Mouse (Mus musculus): Measurements from ENCODE around the gene Nxn. TPM values are rescaled to one million over a fixed set of nuclear protein-coding genes. Genes with fewer than 3 reads are reported as not detected.

Nxn gene
- total RNA-seq, 4 experiments from 2014 or later: 33.5 to 43.6 (median 40.8) TPM

- no peak for DNase-seq
Observed at GRCm38 (mm10) chr11:76361422-76361821, 37.5 kb downstream of the Nxn start.

- peak; percentile 40 for DNase-seq
Observed at GRCm38 (mm10) chr11:76360255-76360654, 38.7 kb downstream of the Nxn start.

- DNase-seq: no peak
Observed at GRCm38 (mm10) chr11:76358628-76359320, 40.2 kb downstream of the Nxn start.

- DNase-seq: no peak
Observed at GRCm38 (mm10) chr11:76357464-76357863, 41.5 kb downstream of the Nxn start.

- no peak for DNase-seq
Observed at GRCm38 (mm10) chr11:76356091-76356490, 42.8 kb downstream of the Nxn start.

- no peak for DNase-seq
Observed at GRCm38 (mm10) chr11:76355425-76355824, 43.5 kb downstream of the Nxn start.

GRCm38 (mm10) chr11:76352861-76353558 is 45.9 kb downstream of the Nxn start:
- no peak for DNase-seq

GRCm38 (mm10) chr11:76351624-76352011 is 47.3 kb downstream of the Nxn start:
- no peak for DNase-seq

- no peak for DNase-seq
Observed at GRCm38 (mm10) chr11:76350931-76351623, 47.9 kb downstream of the Nxn start.

- no peak for DNase-seq
Observed at GRCm38 (mm10) chr11:76349833-76350232, 49.1 kb downstream of the Nxn start.

GRCm38 (mm10) chr11:76347589-76347988 is 51.4 kb downstream of the Nxn start:
- DNase-seq: no peak

- no peak for DNase-seq
Observed at GRCm38 (mm10) chr11:76343031-76343430, 55.9 kb downstream of the Nxn start.

GRCm38 (mm10) chr11:76341884-76342645 is 56.9 kb downstream of the Nxn start:
- no peak for DNase-seq

GRCm38 (mm10) chr11:76341163-76341562 is 57.8 kb downstream of the Nxn start:
- no peak for DNase-seq

GRCm38 (mm10) chr11:76339830-76340229 is 59.1 kb downstream of the Nxn start:
- no peak for DNase-seq

GRCm38 (mm10) chr11:76339141-76339540 is 59.8 kb downstream of the Nxn start:
- no peak for DNase-seq

GRCm38 (mm10) chr11:76338656-76339055 is 60.3 kb downstream of the Nxn start:
- no peak for DNase-seq

GRCm38 (mm10) chr11:76337764-76338163 is 61.2 kb downstream of the Nxn start:
- DNase-seq: no peak

GRCm38 (mm10) chr11:76337236-76337635 is 61.7 kb downstream of the Nxn start:
- no peak for DNase-seq

GRCm38 (mm10) chr11:76336224-76336623 is 62.7 kb downstream of the Nxn start:
- DNase-seq: no peak

GRCm38 (mm10) chr11:76334966-76335365 is 64.0 kb downstream of the Nxn start:
- DNase-seq: no peak

- no peak for DNase-seq
Observed at GRCm38 (mm10) chr11:76332240-76332639, 66.7 kb downstream of the Nxn start.
